Mouse (Mus musculus) liver, adult 2 months (tissue): ENCODE measurements at regions not wholly inside any gene's neighbourhood (a gene's known extent, or its start where the extent isn't known, plus 50 kb on each side); places are given as distances from the start of the nearest gene placed in this dataset.

Source experiments
- DNase-seq: peaks from one replicate; pipeline ENCODE4 v3.0.0-alpha.2; 2011; ENCODE audit warnings: low read depth, low spot score; ENCODE audit errors: extremely low read depth
- H3K27ac ChIP-seq: fragments of 200-500 bp; replicated peaks from 2 replicates; pipeline ENCODE4 v1.5.1; 2012; ENCODE audit warnings: low read depth, mild to moderate bottlenecking, control low read depth, inconsistent platforms, low read length; ENCODE audit not compliant: insufficient read depth
- H3K27me3 ChIP-seq: fragments of 200-500 bp; 2 replicates; pipeline ENCODE4 v1.6.1; 2012; ENCODE audit warnings: mild to moderate bottlenecking, moderate library complexity, low read length, inconsistent platforms; ENCODE audit not compliant: control insufficient read depth, insufficient read depth
- H3K36me3 ChIP-seq: fragments of 200-500 bp; 2 replicates; pipeline ENCODE4 v1.6.1; 2012; ENCODE audit warnings: low read length, inconsistent platforms; ENCODE audit not compliant: control insufficient read depth, insufficient read depth
- H3K4me1 ChIP-seq: fragments of 200-500 bp; 2 replicates; pipeline ENCODE4 v1.6.1; 2011; ENCODE audit warnings: low read length; ENCODE audit not compliant: control insufficient read depth, insufficient read depth
- H3K4me3 ChIP-seq: fragments of 200-500 bp; 2 replicates; pipeline ENCODE4 v1.5.1; 2011; ENCODE audit warnings: low read depth, mild to moderate bottlenecking, control low read depth, low read length, moderate library complexity; ENCODE audit not compliant: insufficient read depth
- H3K79me2 ChIP-seq: fragments of 200-500 bp; 2 replicates; pipeline ENCODE4 v1.6.1; 2012; ENCODE audit warnings: inconsistent platforms, mild to moderate bottlenecking, low read length, moderate library complexity; ENCODE audit not compliant: control insufficient read depth, insufficient read depth
- H3K9ac ChIP-seq: fragments of 200-500 bp; 2 replicates; pipeline ENCODE4 v1.6.1; 2012; ENCODE audit warnings: low read depth, mild to moderate bottlenecking, control low read depth, inconsistent platforms, low read length
- CTCF ChIP-seq: fragments of 200-500 bp; IDR thresholded peaks from 2 replicates; pipeline ENCODE4 v1.5.1; 2011; ENCODE audit warnings: low read depth, low read length, control low read depth
- POLR2A ChIP-seq: fragments of 200-500 bp; IDR thresholded peaks from 2 replicates; pipeline ENCODE4 v1.6.1; 2011; ENCODE audit warnings: low read length, control low read depth; ENCODE audit not compliant: insufficient read depth; ENCODE audit errors: extremely low read depth
- WGBS: fragments of 180-500 bp; shearing (Covaris S2); methylation state at CpG from one replicate; pipeline ENCODE4 v1.1.7; 2018; 5-methylcytosine and 5-hydroxymethylcytosine counted together

DNA sequence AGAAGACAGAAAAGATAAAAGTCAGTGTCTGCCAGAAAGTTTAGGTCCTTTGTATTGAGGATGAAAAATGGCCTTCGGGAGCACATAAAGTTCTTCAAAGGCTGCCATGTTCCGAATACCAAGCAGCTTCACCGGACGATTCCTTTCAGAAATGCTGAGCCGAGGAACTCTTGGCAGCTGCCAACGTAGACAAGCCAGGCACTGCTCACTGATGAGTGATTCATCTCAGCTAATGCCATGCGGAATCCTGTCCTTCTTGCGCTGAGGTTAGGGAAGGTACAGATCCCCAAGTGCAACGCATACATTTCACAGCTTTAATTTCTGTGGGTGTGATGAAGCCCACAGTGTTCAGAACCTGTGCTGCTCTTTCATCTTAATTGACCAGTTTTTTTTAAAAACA is 360.7 kb upstream of the Pdcd1 start:
- WGBS, result 87% methylated on average over 9 of the region's 9 CpGs
- Histone ChIP-seq H3K4me1 (no peaks in the 10 kb centered on the region), H3K9ac (no peak overlapping the region), H3K4me3 (no peak overlapping the region), H3K36me3 (no peaks in the 10 kb centered on the region), H3K79me2 (no peaks in the 10 kb centered on the region), H3K27ac (no peak overlapping the region), H3K27me3 (no peaks in the 10 kb centered on the region; the same call in 1 of the 2 replicates)
- TF ChIP-seq POLR2A, result no peak
- no peak for TF ChIP-seq CTCF
- DNase-seq, result no peak

GRCm38 (mm10) chr1:94366606-94367005 is 314.3 kb upstream of the Pdcd1 start:
- Histone ChIP-seq H3K79me2 (no peaks in the 10 kb centered on the region), H3K36me3 (no peaks in the 10 kb centered on the region), H3K27ac (no peak overlapping the region), H3K4me3 (no peak overlapping the region), H3K27me3 (no peaks in the 10 kb centered on the region), H3K4me1 (no peaks in the 10 kb centered on the region), H3K9ac (no peak overlapping the region)
- no peak for DNase-seq
- 65% methylated on average over 1 of the region's 1 CpGs for WGBS
- no peak for TF ChIP-seq POLR2A
- TF ChIP-seq CTCF, result no peak

DNA sequence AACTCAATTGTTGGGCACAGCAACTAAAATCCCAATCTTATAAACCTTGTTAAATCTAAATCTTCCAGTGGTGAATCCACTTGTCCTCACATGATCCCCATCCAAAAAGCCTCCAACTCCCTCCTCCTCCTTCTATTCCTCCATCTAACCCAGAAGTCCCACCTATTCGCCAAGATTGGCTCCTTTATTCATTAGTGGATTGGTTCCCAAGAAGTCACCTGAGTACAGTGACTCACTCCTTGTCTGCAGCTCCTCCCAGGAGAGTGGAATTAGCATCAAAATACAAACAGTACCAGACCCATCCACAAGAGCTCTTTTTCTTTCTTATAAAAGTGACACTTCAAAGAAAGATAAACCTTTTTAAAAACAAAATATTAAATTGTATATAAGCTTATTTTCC is 304.6 kb upstream of the Pdcd1 start:
- TF ChIP-seq POLR2A (no peak), CTCF (no peak)
- H3K4me3 ChIP-seq, result no peak overlapping the region
- no peaks in the 10 kb centered on the region for H3K4me1 ChIP-seq
- H3K79me2 ChIP-seq, result no peaks in the 10 kb centered on the region
- no peaks in the 10 kb centered on the region for H3K36me3 ChIP-seq
- DNase-seq, result no peak
- WGBS, result 51% methylated on average over 1 of the region's 1 CpGs
- H3K27ac ChIP-seq, result no peak overlapping the region
- H3K27me3 ChIP-seq, result no peaks in the 10 kb centered on the region
- H3K9ac ChIP-seq, result no peak overlapping the region

DNA sequence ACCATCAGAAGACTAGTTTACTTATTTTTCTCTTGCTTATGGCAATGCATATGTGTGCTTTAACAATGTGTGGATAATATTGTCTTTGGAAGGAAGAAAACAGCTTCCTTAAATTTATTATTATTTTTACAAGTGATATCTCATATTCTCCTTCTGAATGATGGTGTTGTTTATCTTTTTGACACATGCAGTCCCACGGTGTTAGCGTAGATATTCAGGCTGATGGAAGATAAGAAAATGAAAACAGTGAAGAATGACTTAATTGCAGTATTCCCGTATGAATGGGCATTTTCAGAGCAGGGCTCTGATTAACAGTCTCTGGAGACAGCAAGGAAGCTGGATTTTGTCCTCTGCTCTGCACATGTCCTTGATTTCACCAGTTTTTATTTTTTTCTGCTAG is 303.5 kb upstream of the Pdcd1 start:
- Histone ChIP-seq H3K36me3 (no peaks in the 10 kb centered on the region), H3K4me3 (no peak overlapping the region), H3K4me1 (no peaks in the 10 kb centered on the region), H3K9ac (no peak overlapping the region), H3K27me3 (no peaks in the 10 kb centered on the region), H3K79me2 (no peaks in the 10 kb centered on the region), H3K27ac (no peak overlapping the region)
- no peak for TF ChIP-seq CTCF
- TF ChIP-seq POLR2A, result no peak
- 73% methylated on average over 3 of the region's 3 CpGs for WGBS
- no peak for DNase-seq

DNA sequence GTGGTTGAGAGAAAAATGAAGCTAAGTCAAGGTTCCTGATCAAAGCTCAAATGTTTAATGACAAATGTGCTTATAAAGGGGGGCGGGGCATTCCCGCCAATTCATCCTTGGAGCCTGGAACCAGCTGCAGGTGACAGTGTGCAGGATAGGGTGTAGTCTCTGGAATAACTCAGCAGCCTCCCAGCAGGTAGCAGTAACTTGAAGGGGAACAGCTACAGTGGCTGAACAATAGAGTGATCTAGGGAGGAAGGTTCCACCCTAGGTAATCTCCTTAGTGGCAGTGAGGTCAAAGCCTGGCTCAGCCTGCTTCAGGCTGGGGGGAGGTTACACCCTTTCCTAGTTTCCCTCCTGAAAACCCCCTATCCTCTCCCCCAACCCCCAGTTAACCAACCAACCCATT is 290.2 kb upstream of the Pdcd1 start:
- Histone ChIP-seq H3K27me3 (no peaks in the 10 kb centered on the region), H3K79me2 (no peaks in the 10 kb centered on the region), H3K27ac (no peak overlapping the region), H3K4me3 (no peak overlapping the region), H3K36me3 (no peaks in the 10 kb centered on the region), H3K4me1 (no peaks in the 10 kb centered on the region), H3K9ac (no peak overlapping the region)
- DNase-seq, result no peak
- WGBS, result 81% methylated on average over 2 of the region's 2 CpGs
- TF ChIP-seq POLR2A (no peak), CTCF (no peak)

DNA sequence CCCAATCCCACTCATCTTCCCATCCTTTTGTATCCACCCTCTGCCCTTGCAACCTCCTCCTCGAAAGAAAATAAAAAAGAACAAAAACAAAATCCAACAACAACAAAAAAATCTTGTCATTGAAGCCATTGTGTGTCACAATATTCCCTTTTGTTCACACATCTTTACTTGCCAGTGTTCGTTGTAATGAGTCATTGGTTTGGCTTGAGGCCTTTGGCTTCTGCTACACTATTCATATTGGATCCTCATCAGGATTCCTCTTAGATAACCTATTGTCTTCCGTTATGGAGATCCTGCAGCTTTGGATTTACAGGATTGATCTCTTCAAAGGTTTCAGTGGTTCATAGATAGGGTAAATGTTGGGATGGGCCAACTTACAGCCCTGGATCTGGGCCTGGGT is 288.9 kb upstream of the Pdcd1 start:
- H3K4me1 ChIP-seq, result no peaks in the 10 kb centered on the region
- no peaks in the 10 kb centered on the region for H3K27me3 ChIP-seq
- no peak overlapping the region for H3K27ac ChIP-seq
- H3K4me3 ChIP-seq, result no peak overlapping the region
- no peak for DNase-seq
- no peak for TF ChIP-seq POLR2A
- TF ChIP-seq CTCF, result no peak
- no peaks in the 10 kb centered on the region for H3K79me2 ChIP-seq
- WGBS, result 76% methylated on average over 3 of the region's 3 CpGs
- H3K9ac ChIP-seq, result no peak overlapping the region
- H3K36me3 ChIP-seq, result no peaks in the 10 kb centered on the region
